Mouse (Mus musculus): ENCODE data around the gene Sry. TPM values are rescaled to one million over a fixed set of nuclear protein-coding genes. Genes with fewer than 3 reads are reported as not detected.

Gene Sry
- polyA plus RNA-seq (2017; shearing (Covaris generic)): not detected

DNA sequence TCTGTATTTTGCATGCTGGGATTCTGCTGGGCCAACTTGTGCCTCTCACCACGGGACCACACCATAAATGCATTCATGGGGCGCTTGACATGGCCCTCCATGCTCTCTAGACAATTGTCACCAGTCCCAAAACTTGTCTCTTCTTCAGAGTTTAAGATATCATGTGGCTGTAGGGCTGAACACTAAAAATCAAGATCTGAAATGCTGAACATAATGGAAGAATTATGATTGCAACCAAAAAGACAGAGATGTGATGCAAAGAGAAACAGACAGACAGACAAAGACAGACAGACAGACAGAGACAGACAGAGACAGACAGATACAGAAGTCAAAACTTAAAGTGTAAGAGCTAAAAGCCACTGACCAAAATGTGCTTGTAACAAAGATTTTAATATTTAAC is at the start of gene Sry:
TSS of gene Sry (minus strand) at position 101 of the 400 bp plus-strand sequence.

Other genes with a start within 250 kb of the Sry start
- not detected for gene H2al2c, start 64.6 kb downstream of the Sry start, polyA plus RNA-seq (2017; shearing (Covaris generic))
- gene H2al2b, start 57.0 kb upstream of the Sry start, polyA plus RNA-seq (2017; shearing (Covaris generic)): not detected
- not detected for gene Gm4064, start 132.5 kb upstream of the Sry start, polyA plus RNA-seq (2017; shearing (Covaris generic))
- not detected for gene Rbmy, start 167.0 kb upstream of the Sry start, polyA plus RNA-seq (2017; shearing (Covaris generic))
- gene Gm10256, start 167.0 kb upstream of the Sry start, polyA plus RNA-seq (2017; shearing (Covaris generic)): not detected
- gene Gm10352, start 237.3 kb upstream of the Sry start, polyA plus RNA-seq (2017; shearing (Covaris generic)): not detected

Measured in naive thymus-derived CD4-positive, alpha-beta T cell, adult 5 months (primary cell).